Mouse (Mus musculus) kidney, postnatal 0 days (tissue): Measurements from ENCODE around the gene Lzts2. TPM values are rescaled to one million over a fixed set of nuclear protein-coding genes. Genes with fewer than 3 reads are reported as not detected.

Experiments
- ATAC-seq: fragments of 200-750 bp; cut with Nextera tagmentation; replicated peaks from 2 replicates; pipeline ENCODE4 v1.8.0; 2017; ENCODE audit warnings: low read depth, moderate number of reproducible peaks, moderate TSS enrichment, moderate library complexity; ENCODE audit not compliant: low FRiP score
- DNase-seq: peaks from one replicate; pipeline ENCODE4 v3.0.0-alpha.2; 2016; ENCODE audit warnings: low spot score
- H3K27ac ChIP-seq: fragments of 300-500 bp; sonication (generic); 2 replicates; pipeline ENCODE4 v1.5.1; 2014; ENCODE audit warnings: mild to moderate bottlenecking
- H3K27me3 ChIP-seq: fragments of 300-500 bp; sonication (generic); 2 replicates; pipeline ENCODE4 v1.6.1; 2014; ENCODE audit warnings: low read length, mixed read lengths; ENCODE audit not compliant: insufficient read depth
- H3K36me3 ChIP-seq: fragments of 300-500 bp; sonication (generic); 2 replicates; pipeline ENCODE4 v1.6.1; 2014; ENCODE audit warnings: low read length, mixed read lengths; ENCODE audit not compliant: insufficient read depth
- H3K4me1 ChIP-seq: fragments of 300-500 bp; sonication (generic); replicated peaks from 2 replicates; pipeline ENCODE4 v1.6.1; 2014; ENCODE audit warnings: antibody characterized with exemption, low read length, mixed read lengths; ENCODE audit not compliant: insufficient read depth
- H3K4me2 ChIP-seq: fragments of 300-500 bp; sonication (generic); 2 replicates; pipeline ENCODE4 v1.6.1; 2014; ENCODE audit warnings: mild to moderate bottlenecking, low read length, moderate library complexity, mixed read lengths
- H3K4me3 ChIP-seq: fragments of 300-500 bp; sonication (generic); replicated peaks from 2 replicates; pipeline ENCODE4 v1.5.1; 2014; ENCODE audit warnings: low read depth, low read length
- H3K9ac ChIP-seq: fragments of 300-500 bp; sonication (generic); 2 replicates; pipeline ENCODE4 v1.6.1; 2014; ENCODE audit warnings: low read depth, low read length
- H3K9me3 ChIP-seq: fragments of 300-500 bp; sonication (generic); replicated peaks from 2 replicates; pipeline ENCODE4 v1.6.1; 2016; ENCODE audit warnings: low read length, inconsistent platforms, mixed read lengths
- CTCF ChIP-seq: IDR thresholded peaks from 2 replicates; pipeline ENCODE4 v1.5.1; 2016; ENCODE audit warnings: antibody characterized with exemption, low read depth, mild to moderate bottlenecking, moderate library complexity
- WGBS: fragments of 180-500 bp; shearing (Covaris S2); extraction: QIAGEN DNeasy Blood & Tissue Kit; methylation state at CpG from one replicate; pipeline ENCODE4 v1.1.7; 2014; 5-methylcytosine and 5-hydroxymethylcytosine counted together
- polyA plus RNA-seq: library from polyadenylated mRNA; unstranded; fragments of >200 nt; fragmentation: Nextera tagmentation; extraction: Ambion mirVana; gene quantifications from 2 replicates; pipeline ENCODE4 v1.2.1, GENCODE M21; 2015

The Lzts2 gene
- polyA plus RNA-seq, 1 experiment from 2014 or later = 69.5 TPM

DNA sequence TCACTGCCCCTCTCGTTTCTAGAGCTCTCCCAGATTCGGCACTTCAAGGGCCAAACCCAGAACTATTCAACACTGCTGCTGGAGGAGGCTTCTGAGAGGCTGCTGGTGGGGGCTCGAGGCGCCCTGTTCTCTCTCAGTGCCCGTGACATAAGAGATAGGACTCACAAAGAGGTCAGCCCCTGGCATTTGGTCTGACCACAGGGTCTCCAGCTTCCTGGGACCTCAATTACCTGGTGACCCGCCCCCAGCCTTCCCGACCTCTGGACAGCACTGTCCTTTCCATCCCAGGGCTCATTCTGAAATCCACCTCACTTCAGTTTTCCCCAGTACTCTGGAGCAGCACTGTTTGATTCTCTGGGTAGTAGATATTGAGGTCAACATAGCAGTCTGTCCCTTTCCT lies 21.5 kb upstream of the Lzts2 start:
- ATAC-seq = no peak
- Histone ChIP-seq H3K27ac (no peak overlapping the region), H3K4me3 (no peak overlapping the region), H3K9ac (no peak overlapping the region), H3K27me3 (no peaks in the 10 kb centered on the region), H3K36me3 (0 out of 2 replicates have a peak, but pooled peaks cover 3% of the 10 kb centered on the region), H3K4me1 (0 out of 2 replicates have a peak, but pooled peaks cover 17% of the 10 kb centered on the region), H3K4me2 (no peak overlapping the region), H3K9me3 (no peaks in the 10 kb centered on the region)
- no peak for TF ChIP-seq CTCF
- WGBS = 55% methylated on average over 7 of the region's 7 CpGs
- DNase-seq = no peak

- Histone ChIP-seq H3K27ac (no peak overlapping the region), H3K9me3 (no peaks in the 10 kb centered on the region), H3K4me3 (no peak overlapping the region), H3K4me1 (no peaks in the 10 kb centered on the region), H3K36me3 (peaks cover 18% of the 10 kb centered on the region; the same call in 1 of the 2 replicates), H3K9ac (no peak overlapping the region), H3K4me2 (no peak overlapping the region), H3K27me3 (no peaks in the 10 kb centered on the region)
- ATAC-seq = no peak
- 89% methylated on average over 11 of the region's 11 CpGs for WGBS
- DNase-seq = no peak
- TF ChIP-seq CTCF = no peak
Observed at GRCm38 (mm10) chr19:44997786-44998185, 16.4 kb upstream of the Lzts2 start.

DNA sequence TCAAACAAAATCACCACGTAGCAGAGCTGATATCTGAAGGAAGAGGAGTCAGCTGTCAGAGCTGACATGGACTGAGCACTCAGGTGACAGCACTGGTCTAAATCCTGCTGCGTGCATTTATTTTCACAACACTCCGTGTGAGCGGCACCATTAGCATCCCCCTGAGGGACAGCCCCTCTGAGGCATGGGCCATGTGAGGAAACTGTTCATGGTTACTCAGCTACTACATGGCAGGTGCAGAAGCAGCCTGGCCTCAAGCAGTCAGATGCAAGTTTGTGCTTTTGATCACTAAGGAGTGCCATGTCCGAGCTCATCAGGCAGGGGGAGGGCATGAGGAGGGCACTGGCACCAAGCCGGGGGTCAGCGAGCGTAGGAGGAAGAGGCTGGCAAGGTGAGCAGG lies 14.6 kb upstream of the Lzts2 start:
- no peak overlapping the region for H3K4me3 ChIP-seq
- DNase-seq (no peak), ATAC-seq (no peak)
- 89% methylated on average over 8 of the region's 8 CpGs for WGBS
- no peaks in the 10 kb centered on the region for H3K9me3 ChIP-seq
- H3K4me1 ChIP-seq = no peaks in the 10 kb centered on the region
- H3K9ac ChIP-seq = no peak overlapping the region
- H3K27ac ChIP-seq = no peak overlapping the region
- no peak for TF ChIP-seq CTCF
- peaks cover 23% of the 10 kb centered on the region; the same call in 1 of the 2 replicates for H3K36me3 ChIP-seq
- no peaks in the 10 kb centered on the region for H3K27me3 ChIP-seq
- no peak overlapping the region for H3K4me2 ChIP-seq

DNA sequence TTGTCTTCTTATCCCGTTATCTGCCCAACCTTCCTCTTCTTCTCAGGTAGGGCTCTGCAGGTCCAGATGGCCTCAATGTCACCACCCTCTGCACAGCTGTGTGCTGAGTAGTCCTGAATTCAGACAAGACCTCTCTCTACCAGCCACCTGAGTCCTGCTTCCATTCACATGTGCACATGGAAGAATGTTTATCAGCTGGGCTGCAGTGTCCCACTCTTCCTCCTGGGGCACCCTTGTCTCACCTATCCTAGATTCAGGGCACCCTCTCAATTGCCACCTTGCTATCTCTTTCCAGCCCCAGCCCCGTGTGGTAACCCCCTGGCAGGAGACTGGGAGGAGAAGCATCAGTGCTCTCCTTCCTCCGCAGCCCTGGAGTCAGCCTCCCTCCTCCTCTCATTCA lies 11.9 kb upstream of the Lzts2 start:
- no peak for ATAC-seq
- no peak for DNase-seq
- TF ChIP-seq CTCF = peak; percentile 38; the same call in 1 of the 2 replicates
- Histone ChIP-seq H3K4me2 (no peak overlapping the region), H3K36me3 (peaks cover 23% of the 10 kb centered on the region; the same call in 1 of the 2 replicates), H3K27ac (no peak overlapping the region), H3K4me3 (no peak overlapping the region), H3K27me3 (no peaks in the 10 kb centered on the region), H3K4me1 (peaks cover 6% of the 10 kb centered on the region), H3K9me3 (no peaks in the 10 kb centered on the region), H3K9ac (no peak overlapping the region)
- WGBS = 69% methylated on average over 3 of the region's 3 CpGs

DNA sequence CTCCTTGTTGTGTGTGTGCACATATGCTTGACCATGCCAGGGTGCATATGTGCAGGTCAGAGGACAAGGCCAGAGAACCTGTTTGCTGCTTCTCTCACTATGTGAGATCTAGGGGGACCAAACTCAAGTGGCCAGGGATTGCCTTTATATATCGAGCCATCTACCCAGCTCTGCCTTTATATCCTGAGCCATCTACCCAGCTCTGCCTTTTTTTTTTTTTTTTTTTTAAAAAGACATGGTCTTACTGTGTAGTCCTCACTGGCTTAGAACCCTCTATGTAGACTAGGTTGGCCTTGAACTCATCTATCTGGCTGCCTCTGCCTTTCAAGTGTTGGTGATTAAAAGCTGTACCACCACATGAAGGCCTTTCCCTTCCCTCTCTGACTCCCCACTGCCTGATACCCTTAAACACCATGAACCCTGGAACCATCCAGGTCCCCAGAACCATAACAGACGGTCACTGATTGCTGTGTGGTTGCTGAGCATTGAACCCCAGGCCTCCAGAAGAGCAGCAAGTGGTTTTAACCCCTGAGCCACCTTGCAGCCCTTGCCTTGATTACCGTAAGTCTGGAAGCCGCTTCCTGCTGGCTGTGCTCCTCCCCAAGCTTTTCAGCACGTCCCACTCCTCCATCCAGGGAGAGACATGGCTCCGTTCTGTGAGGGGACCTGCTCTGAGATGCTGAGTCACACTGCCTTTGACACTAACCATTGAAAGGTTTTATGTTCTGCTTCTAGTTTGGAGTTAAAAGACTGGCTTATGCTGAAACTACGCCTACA lies 10.3 kb upstream of the Lzts2 start:
- DNase-seq (no peak), ATAC-seq (no peak)
- H3K4me1 ChIP-seq = peaks cover 9% of the 10 kb centered on the region
- H3K9me3 ChIP-seq = no peaks in the 10 kb centered on the region
- H3K36me3 ChIP-seq = peaks cover 21% of the 10 kb centered on the region; the same call in 1 of the 2 replicates
- no peak for TF ChIP-seq CTCF
- H3K27ac ChIP-seq = no peak overlapping the region
- no peaks in the 10 kb centered on the region for H3K27me3 ChIP-seq
- no peak overlapping the region for H3K9ac ChIP-seq
- no peak overlapping the region for H3K4me2 ChIP-seq
- WGBS = 86% methylated on average over 7 of the region's 7 CpGs
- H3K4me3 ChIP-seq = no peak overlapping the region

- Histone ChIP-seq H3K36me3 (peaks cover 24% of the 10 kb centered on the region; the same call in 1 of the 2 replicates), H3K4me1 (peaks cover 9% of the 10 kb centered on the region), H3K4me2 (peak within 1 kb of the TSS; percentile 68), H3K9me3 (no peaks in the 10 kb centered on the region), H3K9ac (peak within 1 kb of the TSS; percentile 85), H3K27me3 (no peaks in the 10 kb centered on the region), H3K27ac (peak within 1 kb of the TSS; percentile 81), H3K4me3 (peak within 1 kb of the TSS; percentile 89)
- 10% methylated on average over 16 of the region's 16 CpGs for WGBS
- TF ChIP-seq CTCF = no peak
- peak; percentile 67 for DNase-seq
- peak; percentile 12; the same call in 1 of the 2 replicates for ATAC-seq
Observed at GRCm38 (mm10) chr19:45005444-45005843, 8.8 kb upstream of the Lzts2 start, which contains the start of gene Twnk. TSS of gene Twnk (plus strand) at chr19:45005663.
